Mouse (Mus musculus): Measurements from ENCODE around the gene Cog4.

Cog4 gene

DNA sequence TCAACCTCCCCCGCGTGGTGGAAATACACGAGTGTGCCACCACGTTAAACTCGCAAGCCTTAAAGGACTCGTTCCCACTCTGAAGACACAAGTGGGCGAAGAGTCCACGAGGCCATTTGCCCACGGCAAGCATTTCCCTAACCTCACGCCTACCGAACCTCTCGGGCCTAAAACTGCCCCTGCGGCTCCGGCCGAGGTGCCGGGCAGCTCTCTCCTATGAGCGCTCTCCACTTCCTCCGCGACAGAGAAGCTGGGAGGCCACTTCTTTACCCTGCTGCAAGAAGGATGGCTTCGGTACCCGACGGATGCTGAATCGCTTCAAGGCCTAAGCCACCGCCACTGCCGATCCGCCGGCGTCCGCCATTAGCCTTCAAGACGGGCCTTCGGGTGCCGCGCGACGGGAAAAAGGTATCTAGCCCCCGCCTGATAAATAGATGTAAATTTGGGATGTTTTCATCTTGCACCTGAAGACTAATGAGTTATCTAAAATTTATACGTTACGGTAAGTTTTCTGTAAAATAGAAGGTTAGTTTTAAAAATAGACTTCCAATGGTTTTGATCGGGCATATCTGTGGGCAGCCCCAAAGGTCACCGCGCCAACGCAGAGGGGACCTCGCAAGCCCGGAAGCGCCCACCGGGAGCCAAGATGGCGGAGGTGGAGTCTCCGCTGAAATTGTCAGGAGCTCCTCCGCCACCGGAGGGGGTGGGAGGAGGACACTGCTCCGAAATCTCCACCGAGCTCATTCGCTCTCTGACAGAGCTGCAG is at the start of gene Cog4, which contains the start of gene Sf3b3:
TSS of gene Cog4 (plus strand) at position 196 of the 766 bp plus-strand sequence.
TSS of gene Sf3b3 (minus strand) at position 383 of the 766 bp plus-strand sequence.
- in situ Hi-C loops (cut with MboI; ENCODE audit: low pct_unique_long_range_greater_than_20kb in 1 of 2, low sequenced_read_pairs in 2 of 2, unreplicated experiment in 1 of 2) = loop anchor here (10.0 to 25.0 kb wide), 2 partner anchors 441 to 448 kb away; no protein-coding TSS in a partner anchor

DNA sequence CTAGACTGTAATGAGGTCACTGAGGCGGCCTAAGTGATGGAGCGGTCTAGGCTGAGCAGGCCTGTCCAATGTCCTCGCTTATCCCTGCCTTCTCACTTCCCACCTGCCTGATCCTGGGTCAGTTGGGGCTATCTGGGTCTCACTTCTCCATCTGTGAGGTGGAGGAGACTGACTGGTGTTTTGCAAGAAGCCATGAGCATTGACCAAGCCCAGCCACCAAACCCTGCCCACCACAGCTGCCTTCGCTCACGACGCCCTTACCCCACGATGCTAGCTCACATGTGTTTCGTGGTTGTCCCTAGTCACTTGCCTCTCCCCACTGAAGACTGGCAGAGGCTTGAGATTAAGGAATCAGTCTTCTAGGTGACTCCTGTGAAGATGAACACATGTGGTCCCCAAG is 49.3 kb upstream of the Cog4 start:
- in situ Hi-C loops (cut with MboI; ENCODE audit: low pct_unique_long_range_greater_than_20kb in 1 of 2, low sequenced_read_pairs in 2 of 2, unreplicated experiment in 1 of 2) = no loop called here

DNA sequence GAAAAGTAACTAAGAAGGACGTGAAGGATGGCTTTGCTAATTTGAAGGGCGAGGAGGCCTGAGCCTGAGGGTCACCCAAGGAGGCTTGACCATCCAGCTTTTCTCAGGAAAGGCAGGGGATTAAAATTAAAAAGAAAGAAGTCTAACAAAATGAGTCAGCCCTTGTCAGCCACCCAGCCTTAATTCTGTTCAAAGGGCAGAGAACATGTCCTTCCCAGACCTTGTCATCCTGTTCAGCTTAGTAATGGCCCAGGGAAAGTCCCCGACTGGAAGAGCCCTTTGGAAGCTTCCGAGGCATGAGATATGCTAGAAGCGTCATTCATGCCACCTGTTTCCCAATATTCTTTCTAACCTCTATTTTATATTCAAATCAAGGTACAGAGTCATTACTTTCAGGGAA is 43.4 kb upstream of the Cog4 start:
- in situ Hi-C loops (cut with MboI; ENCODE audit: low pct_unique_long_range_greater_than_20kb in 1 of 2, low sequenced_read_pairs in 2 of 2, unreplicated experiment in 1 of 2) = no loop called here

DNA sequence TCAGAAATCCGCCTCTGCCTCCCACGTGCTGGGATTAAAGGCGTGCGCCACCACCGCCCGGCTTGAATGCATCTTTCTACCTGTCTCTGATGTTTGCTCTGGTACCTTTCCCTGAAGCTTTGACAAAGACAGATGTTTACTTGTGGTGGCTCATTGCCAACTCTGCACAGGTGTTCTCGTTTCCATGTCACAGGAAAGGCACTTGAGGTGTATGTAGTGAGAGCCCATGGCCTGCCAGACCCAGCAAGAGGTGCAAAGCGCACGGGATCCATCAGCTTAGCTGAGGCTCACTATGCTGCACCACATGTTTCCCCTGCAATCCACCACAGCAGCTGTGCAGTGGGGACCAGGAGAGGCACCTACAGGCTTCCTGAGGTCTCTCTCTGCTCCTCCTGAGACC is 42.5 kb upstream of the Cog4 start:
- in situ Hi-C loops (cut with MboI; ENCODE audit: low pct_unique_long_range_greater_than_20kb in 1 of 2, low sequenced_read_pairs in 2 of 2, unreplicated experiment in 1 of 2) = no loop called here

DNA sequence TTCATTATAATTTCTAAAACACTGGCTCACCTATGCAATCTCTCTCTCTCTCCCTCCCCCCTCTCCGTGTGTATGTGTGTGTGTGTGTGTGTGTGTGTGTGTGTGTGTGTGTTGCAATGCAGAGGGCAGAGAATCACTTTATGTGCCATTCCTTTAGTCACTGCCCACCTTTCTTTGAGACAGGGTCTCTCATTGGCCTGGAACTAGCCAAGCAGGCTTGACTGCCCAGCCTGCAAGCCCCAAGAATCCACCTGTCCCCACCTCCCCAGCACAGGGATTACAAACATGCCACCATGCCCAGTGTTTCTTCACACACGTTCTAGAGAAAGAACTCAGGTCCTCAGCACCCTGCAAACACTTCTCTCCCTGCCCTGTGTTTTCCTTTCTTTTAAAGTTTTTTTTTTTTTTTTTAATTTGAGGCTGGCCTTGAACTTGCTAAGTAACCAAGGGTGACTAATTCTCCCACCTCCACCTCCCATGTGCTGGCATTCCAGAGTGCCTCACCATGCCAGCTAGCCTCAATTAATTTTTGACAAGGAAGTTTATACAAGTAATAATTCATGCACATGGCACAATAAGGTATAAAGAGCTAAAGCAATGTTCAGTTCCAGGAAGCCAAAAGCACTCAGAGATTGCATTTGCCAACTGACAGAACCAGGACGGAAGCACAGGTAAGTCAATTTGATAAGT is 41.4 kb upstream of the Cog4 start:
- in situ Hi-C loops (cut with MboI; ENCODE audit: low pct_unique_long_range_greater_than_20kb in 1 of 2, low sequenced_read_pairs in 2 of 2, unreplicated experiment in 1 of 2) = no loop called here

DNA sequence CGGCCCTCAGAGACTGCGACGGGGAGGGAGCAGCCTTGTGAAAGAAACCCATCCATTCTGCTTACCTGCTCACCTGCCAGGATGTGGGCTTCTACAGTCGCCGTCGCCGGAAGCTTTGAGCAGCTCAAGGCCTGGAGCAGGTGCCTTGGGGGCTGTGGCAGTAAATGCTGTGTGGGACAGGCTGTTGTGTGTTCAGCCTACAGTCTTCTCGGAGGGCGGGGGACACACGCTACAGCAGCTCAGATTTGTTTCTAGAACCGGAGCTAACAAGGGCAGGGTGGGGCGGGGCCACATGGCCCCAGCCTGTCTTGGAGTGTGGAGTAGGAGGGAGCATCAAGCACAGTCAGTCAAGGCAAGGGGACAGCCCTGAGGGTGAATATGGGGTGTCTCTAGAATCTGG is 40.7 kb upstream of the Cog4 start, which contains the start of gene Il34:
TSS of gene Il34 (minus strand) at position 256 of the 400 bp plus-strand sequence.
- in situ Hi-C loops (cut with MboI; ENCODE audit: low pct_unique_long_range_greater_than_20kb in 1 of 2, low sequenced_read_pairs in 2 of 2, unreplicated experiment in 1 of 2) = no loop called here

DNA sequence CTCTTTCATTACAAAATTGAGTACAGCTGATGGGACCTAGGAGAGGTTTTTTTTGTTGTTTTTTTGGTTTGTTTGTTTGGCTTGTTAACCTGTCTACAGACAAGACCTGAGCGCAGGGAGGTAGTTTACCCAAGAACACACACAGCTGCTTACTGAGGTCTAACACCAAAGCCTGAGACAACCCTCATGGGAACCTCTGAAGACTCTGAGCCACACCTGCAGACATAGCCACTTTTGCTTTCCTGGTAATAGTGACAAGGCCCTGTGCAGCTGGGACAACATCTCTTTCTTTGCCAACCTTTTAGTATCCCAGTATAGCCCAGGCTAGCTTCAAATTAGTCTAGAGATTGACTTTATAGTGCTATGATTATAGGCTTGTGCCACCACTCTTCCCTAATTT is 40.3 kb upstream of the Cog4 start:
- in situ Hi-C loops (cut with MboI; ENCODE audit: low pct_unique_long_range_greater_than_20kb in 1 of 2, low sequenced_read_pairs in 2 of 2, unreplicated experiment in 1 of 2) = no loop called here

DNA sequence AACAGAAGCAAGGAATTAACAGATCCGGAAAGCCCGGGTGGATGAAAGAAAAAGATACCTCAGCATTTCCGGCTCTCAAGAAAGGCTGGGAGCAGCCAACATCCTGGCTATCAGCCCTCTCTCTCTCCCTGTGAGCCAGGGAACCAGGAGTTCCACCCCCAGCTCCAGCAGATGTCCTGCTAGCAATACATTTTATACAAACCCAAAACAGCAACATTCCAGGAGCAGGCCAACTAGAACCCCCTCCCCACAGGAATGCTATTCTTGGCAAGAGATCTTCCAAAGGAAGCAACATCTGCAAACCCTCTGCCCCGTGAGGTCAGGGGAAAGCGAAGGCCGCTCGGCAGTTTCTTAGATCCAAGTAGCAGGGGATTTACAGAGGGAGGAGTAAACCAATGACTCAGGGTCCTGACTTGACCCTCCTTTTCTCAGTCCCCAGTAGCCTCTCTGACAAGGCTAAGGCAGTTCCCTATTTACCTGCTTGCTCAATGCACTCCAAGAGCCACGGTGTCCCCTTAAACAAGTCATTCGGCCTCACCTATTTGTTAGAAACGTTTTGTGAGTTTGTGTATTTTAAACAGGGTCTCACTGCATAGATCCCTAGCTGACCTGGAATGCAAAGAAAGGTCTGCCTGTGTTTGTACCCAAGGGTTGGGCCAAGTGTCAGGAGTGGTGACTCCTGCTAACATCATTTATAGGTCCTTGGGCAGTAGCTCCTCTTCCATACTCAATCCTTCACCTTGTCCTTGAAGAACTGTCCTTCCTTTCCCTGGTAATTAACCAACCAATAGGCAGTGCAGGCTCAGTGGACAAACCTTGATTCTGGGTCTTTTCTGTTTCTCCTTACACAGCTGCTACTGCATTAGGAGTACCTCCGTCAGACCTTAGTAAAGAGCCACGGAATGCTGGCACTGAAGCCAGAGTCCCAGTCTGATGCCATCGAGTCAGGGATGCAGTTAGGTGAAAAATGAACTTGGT is 37.6 kb upstream of the Cog4 start:
- in situ Hi-C loops (cut with MboI; ENCODE audit: low pct_unique_long_range_greater_than_20kb in 1 of 2, low sequenced_read_pairs in 2 of 2, unreplicated experiment in 1 of 2) = no loop called here

DNA sequence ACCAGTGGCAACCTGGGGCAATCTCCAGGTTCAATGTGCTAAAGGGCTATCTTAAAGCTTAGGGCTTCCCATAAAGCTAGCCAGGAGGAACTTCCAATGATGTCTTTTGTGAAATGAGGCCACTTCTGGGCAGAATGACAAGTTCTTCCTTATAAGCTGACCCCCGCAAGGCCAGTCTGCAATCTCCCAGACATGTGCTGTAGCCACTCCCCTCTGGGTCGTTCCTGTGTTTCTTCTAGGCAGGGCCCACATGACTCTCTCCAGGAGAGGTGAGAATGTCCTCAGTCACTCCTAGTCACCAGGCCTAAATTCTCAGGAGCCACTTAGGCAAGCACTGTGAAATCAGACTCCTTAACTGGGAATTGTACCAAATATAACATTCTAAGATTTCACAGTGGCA is 36.6 kb upstream of the Cog4 start:
- in situ Hi-C loops (cut with MboI; ENCODE audit: low pct_unique_long_range_greater_than_20kb in 1 of 2, low sequenced_read_pairs in 2 of 2, unreplicated experiment in 1 of 2) = loop anchor here (10.0 kb wide), 1 partner anchor 235 kb away; no protein-coding TSS in a partner anchor

DNA sequence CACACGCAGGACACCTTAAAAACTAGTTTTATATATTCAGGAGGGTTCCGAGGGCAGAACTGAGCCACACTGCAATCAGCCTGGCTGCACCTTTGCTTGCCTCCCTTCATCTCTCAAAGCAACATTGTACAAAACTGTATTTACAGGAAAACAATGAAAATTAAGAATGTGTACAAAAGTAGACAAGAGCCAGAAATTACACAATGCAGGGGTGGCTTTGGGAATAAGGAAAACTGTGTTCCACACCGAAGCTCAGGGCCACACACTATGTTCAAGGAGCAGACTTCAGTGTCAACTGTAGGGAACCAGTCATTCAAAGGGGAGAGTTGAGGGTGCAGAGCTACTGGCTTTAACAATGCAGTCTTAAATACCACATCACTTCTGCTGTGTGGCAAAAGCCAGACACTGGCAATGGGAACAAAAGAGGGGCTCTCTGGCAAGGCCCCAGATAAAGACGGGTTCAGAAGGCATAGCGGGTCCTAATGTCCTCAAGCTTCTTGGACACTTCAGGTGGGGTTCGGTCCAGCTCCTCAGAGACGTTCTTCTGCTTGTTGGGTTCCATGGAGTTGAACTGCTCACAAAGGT is 35.8 kb upstream of the Cog4 start:
- in situ Hi-C loops (cut with MboI; ENCODE audit: low pct_unique_long_range_greater_than_20kb in 1 of 2, low sequenced_read_pairs in 2 of 2, unreplicated experiment in 1 of 2) = loop anchor here (10.0 kb wide), 1 partner anchor 234 kb away; no protein-coding TSS in a partner anchor

DNA sequence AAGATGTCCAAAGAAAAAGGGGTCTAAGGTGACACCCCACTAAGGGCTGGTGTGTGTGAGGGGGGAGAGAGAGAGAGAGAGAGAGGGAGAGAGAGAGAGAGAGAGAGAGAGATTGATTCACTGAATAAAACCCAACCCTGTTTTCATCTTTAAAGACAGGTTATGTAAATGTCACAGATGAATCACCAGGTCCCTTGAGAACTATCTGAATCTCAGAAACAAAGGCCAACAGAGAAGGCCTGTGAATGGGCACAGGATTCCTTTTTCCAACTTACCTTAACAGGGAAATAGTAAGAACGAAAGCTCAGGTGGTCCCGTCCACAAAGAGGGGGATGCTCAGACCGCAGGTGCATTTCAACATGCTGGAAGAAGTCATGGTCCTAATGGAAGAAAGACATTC is 35.3 kb upstream of the Cog4 start:
- in situ Hi-C loops (cut with MboI; ENCODE audit: low pct_unique_long_range_greater_than_20kb in 1 of 2, low sequenced_read_pairs in 2 of 2, unreplicated experiment in 1 of 2) = loop anchor here (10.0 kb wide), 1 partner anchor 234 kb away; no protein-coding TSS in a partner anchor

DNA sequence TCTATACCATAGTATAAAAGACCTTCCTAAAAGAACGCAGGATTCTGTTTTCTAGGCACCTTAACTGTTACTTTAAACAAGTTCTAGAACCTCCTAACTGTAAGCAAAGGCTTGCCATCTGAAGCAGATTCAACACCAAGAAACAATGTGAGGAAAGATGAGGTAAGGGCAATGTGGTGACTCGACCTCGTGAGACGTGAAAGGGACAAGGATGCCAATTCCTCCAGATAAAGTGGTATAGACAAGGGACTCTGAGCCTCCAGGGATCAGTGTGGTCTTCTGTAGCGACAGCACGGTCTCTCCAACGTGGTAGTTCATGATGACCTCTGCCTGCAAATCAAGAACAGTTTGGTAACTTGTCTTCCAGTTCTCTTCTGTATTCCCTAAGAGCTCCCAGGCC is 34.6 kb upstream of the Cog4 start:
- in situ Hi-C loops (cut with MboI; ENCODE audit: low pct_unique_long_range_greater_than_20kb in 1 of 2, low sequenced_read_pairs in 2 of 2, unreplicated experiment in 1 of 2) = loop anchor here (10.0 kb wide), 1 partner anchor 233 kb away; no protein-coding TSS in a partner anchor

DNA sequence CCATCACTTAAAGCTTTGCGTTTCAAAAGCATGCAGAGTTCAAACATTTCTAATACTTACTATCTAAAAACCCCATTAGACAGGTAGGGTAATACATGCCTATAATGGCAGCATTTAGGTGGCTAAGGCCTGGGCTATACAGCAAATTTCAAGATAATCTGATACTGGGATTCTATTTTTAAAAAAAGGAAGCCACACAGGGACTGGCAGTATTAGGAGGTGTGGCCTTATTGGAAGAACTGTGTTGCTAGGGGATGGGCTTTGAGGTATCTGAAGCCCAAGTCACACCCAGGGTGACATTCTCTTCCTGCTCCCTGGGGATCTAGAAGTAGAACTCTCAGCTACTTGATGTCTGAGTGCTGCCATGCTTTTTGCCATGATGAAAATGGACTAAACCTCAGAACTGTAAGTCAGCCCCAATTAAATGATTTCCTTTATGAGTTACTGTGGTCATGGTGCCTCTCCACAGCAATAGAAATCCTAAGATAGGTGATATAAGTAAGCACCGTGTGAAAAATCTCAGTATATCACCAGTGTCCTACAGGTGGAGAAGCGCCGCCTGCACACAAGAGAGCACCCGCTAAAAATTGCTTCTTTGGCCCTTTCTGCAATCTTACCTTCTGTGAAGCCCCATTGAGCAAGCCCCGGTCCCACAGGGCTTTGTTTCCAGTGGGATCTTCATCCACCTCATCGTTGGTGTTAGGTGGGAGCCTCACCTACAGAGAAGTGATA is 33.9 kb upstream of the Cog4 start:
- in situ Hi-C loops (cut with MboI; ENCODE audit: low pct_unique_long_range_greater_than_20kb in 1 of 2, low sequenced_read_pairs in 2 of 2, unreplicated experiment in 1 of 2) = loop anchor here (10.0 kb wide), 1 partner anchor 232 kb away; no protein-coding TSS in a partner anchor

DNA sequence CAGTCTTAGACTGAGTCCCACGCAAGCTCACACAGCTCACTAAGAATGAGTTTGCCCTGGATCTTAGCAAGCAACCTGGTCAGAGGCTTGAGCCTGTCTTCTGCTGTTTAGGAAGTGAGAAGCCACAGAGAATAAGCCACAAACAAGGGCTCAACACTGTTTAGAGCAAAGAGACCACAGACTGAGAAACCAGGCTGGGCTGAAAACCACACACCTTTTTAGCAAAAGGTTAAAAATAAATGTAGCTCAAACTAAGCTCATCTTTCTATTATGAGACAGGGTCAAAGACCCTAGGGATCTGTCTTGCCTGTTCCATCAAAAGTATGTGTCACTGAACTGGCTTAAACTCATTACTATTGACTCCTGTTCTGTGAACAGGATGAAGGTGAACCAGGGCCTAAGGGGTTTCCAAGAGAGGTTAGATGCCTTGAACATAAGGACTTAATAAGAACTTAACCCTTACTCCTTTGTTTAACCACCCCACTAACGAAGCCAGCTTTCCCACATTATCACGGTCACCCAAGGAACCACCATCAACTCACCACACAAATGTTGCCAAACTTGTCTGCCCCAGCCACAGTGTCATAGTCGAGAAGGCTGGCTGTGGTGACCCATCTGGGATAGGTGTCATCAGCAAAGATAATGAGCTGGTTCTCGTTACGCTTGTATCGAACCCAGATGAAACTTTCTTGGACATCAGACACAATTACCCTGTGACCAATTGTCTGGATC is 33.2 kb upstream of the Cog4 start:
- in situ Hi-C loops (cut with MboI; ENCODE audit: low pct_unique_long_range_greater_than_20kb in 1 of 2, low sequenced_read_pairs in 2 of 2, unreplicated experiment in 1 of 2) = loop anchor here (10.0 kb wide), 1 partner anchor 232 kb away; no protein-coding TSS in a partner anchor

DNA sequence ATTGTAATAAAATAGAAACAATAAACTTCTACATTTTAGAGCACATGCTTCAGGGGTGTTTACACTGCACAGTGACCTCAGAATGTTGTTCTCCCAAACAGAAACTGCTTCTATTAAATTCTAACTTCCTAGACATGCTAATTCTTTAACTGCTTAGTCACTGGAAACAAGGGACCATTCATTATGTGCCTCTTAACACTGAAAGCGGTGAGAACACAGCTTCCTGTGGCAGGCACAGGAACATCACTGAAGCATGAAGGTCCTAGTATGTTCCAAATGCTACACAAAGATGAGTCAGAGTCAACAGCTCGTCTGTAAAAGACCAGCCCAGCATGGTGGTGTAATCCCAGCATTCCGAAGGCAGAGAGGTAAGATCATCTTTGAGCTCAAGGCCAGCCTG is 31.1 kb upstream of the Cog4 start:
- in situ Hi-C loops (cut with MboI; ENCODE audit: low pct_unique_long_range_greater_than_20kb in 1 of 2, low sequenced_read_pairs in 2 of 2, unreplicated experiment in 1 of 2) = loop anchor here (10.0 kb wide), 1 partner anchor 229 kb away; no protein-coding TSS in a partner anchor

DNA sequence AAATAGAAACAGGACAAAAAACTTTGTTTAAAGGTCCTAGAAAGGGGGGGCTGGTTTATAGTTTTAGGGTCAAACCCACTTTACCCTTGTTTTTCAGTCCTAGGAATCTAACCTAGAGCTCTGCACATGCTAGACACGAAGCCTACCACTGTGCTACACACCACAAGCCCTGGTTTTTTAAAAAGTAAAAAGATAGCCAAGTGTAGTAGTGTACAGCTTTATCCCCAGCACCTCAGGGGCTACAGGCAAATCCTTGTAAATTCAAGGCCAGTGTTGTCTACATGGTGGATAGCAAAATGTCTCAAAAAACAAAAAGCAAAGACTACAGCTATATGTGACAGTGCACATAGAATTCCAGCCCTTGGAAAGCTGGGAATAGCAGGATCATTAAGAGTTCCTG is 29.4 kb upstream of the Cog4 start:
- in situ Hi-C loops (cut with MboI; ENCODE audit: low pct_unique_long_range_greater_than_20kb in 1 of 2, low sequenced_read_pairs in 2 of 2, unreplicated experiment in 1 of 2) = loop anchor here (10.0 kb wide), 1 partner anchor 228 kb away; no protein-coding TSS in a partner anchor

DNA sequence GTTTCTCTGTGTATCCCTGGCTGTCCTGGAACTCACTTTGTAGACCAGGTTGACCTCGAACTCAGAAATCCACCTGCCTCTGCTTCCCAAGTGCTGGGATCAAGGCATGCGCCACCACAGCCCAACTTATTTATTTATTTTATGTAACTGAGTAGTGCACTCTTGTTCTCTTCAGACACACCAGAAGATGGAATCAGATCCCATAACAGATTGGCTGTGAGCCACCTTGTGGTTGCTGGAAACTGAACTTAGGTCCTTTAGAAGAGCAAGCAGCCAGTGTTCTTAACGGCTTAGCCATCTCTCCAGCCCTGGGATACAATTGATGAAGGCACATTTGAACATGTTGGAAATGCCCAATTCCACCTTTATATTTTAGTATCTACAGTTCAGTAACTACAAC is 27.8 kb upstream of the Cog4 start:
- in situ Hi-C loops (cut with MboI; ENCODE audit: low pct_unique_long_range_greater_than_20kb in 1 of 2, low sequenced_read_pairs in 2 of 2, unreplicated experiment in 1 of 2) = loop anchor here (10.0 kb wide), 1 partner anchor 226 kb away; no protein-coding TSS in a partner anchor
